Mouse (Mus musculus) G1E (cell line): ENCODE results near the gene L3hypdh.

ENCODE experiments used
- CTCF ChIP-seq: IDR thresholded peaks from 2 replicates; pipeline ENCODE4 v1.5.1; 2012; ENCODE audit warnings: low read depth, low read length, inconsistent platforms, mixed read lengths
- GATA2 ChIP-seq: IDR thresholded peaks from 2 replicates; pipeline ENCODE4 v1.6.1; 2012; ENCODE audit warnings: low read depth, low read length, inconsistent platforms, borderline replicate concordance

DNA sequence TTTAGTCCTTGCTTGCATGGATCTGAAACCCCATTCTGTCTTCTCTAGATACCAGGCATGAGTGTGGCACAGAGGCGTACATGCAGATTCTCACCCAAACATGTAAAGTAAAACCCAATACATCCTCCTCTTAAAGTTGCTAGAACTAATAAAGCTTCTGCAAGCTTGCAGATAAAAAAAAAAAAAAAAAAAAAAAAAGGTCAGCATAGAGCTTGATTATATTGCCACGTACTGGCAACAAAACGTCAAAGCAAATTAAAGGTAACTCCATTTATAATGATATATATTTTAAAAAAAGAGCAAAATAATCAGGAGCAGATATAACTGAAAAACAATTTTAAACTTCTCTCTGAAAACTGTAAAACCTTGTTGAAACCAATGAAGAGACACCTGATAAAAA lies 44.0 kb downstream of the L3hypdh start:
- TF ChIP-seq CTCF (no peak), GATA2 (no peak)
